Mouse (Mus musculus): ENCODE data around the gene Cyp2d34. TPM values are rescaled to one million over a fixed set of nuclear protein-coding genes. Genes with fewer than 3 reads are reported as not detected.

Gene Cyp2d34
- polyA plus RNA-seq, 1 experiment from 2014 or later = not detected

DNA sequence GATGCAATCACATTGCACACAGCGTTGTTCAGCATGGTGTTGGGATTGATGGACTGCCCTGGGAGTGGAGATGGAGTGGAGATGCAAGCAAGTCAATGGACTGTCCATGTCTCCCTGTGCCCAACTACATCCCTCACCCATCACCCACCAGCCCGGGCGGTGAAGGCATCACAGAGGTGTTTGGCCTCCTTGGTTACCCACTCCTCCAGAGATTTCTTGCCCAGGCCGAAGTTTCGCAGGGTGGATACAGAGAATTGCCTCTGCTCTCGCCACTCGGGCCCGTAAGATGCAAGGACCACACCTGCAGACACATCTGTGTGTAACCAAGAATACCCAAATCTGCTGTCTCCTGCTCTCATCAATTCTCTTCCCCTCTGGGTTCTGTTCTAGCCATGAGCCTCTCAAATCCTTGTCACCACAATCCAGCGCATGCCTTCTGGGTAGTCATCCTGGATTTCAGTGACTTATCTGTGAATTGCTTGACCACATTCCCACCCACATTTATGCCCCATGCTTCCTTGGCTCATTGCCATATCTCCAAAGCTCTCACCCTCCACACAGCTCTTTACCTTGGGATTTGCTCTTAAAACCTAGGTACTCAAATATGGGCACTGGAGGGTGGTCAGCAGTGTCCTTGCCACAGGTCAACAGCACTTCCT lies 2.3 kb downstream of the Cyp2d34 start:
- no peaks in the 10 kb centered on the region for H3K9me3 ChIP-seq
- no peak overlapping the region for H3K9ac ChIP-seq
- H3K27ac ChIP-seq = no peak overlapping the region
- H3K27me3 ChIP-seq = no peaks in the 10 kb centered on the region
- no peak for ATAC-seq (ENCODE audit: insufficient number of reproducible peaks, insufficient read depth, low FRiP score, low TSS enrichment)
- H3K36me3 ChIP-seq = no peaks in the 10 kb centered on the region
- no peak overlapping the region for H3K4me3 ChIP-seq
- H3K4me1 ChIP-seq = no peaks in the 10 kb centered on the region
- H3K4me2 ChIP-seq (replicated peaks) = no peak overlapping the region
- 92% methylated on average over 9 of the region's 9 CpGs for WGBS

DNA sequence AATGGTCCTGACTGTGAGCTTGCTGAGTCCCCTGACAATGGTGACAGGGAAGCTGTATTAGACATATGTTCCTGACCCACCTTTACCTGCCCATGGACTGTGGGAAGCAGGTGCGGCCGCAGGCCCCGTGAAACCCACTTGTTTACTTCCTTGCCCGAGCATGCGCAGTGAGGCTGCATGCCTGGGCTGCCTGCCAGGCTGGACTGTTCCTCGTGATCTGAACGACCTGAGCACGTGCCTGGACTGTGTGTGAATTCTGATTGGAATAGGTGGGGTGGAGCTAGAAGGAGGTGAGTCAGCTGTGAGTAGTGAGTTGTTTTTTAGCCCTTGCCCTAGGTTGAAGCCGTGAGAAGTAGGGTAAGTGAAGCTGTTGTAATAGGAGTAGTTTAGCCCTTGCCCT lies 38.1 kb downstream of the Cyp2d34 start:
- Histone ChIP-seq H3K4me3 (no peak overlapping the region), H3K9me3 (no peaks in the 10 kb centered on the region), H3K36me3 (no peaks in the 10 kb centered on the region), H3K9ac (no peak overlapping the region), H3K4me1 (no peaks in the 10 kb centered on the region), H3K27me3 (no peaks in the 10 kb centered on the region), H3K4me2 (replicated peaks) (no peak overlapping the region), H3K27ac (no peak overlapping the region)
- 85% methylated on average over 9 of the region's 9 CpGs for WGBS
- ATAC-seq (ENCODE audit: insufficient number of reproducible peaks, insufficient read depth, low FRiP score, low TSS enrichment) = no peak

DNA sequence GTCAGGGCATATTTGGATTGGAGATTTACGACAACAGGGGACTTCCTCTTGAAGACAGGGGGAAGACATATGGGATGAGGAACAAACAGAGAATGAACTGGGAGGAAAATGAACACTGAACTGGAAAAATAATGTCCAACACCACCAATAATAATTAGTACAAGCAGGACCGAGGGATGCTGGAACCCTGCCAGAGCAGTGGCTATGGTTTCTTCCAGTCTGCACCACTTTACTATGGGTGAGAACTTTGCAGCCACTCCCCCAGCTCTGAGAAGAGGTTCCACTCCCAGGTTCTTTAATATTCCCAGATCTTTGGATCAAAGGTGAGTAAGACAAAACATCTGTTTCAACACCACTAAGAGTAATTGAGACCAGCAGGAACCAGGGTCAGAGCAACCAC lies 41.7 kb downstream of the Cyp2d34 start:
- 76% methylated on average over 2 of the region's 2 CpGs for WGBS
- no peak overlapping the region for H3K4me3 ChIP-seq

DNA sequence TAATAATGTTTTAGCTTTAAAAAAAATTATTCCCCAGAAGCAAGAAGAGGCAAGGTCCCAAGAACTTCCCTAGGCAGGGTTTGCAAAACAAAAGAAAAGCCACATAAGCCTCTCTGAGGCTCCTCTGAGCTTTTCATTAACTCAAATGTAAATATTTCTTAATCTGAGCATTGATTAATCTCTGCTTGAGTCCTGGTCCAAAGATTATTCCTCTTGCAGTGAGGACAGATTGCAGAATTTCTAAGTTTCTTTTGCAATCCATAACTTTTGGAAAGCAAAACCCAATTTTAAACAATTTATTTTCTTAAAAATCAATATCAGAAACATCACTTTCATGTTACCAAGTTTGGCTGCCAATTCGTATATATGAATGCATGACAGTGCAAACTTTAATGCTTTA lies 47.9 kb downstream of the Cyp2d34 start:
- Histone ChIP-seq H3K4me2 (replicated peaks) (no peak overlapping the region), H3K9me3 (no peaks in the 10 kb centered on the region), H3K27me3 (no peaks in the 10 kb centered on the region), H3K36me3 (no peaks in the 10 kb centered on the region), H3K9ac (no peak overlapping the region), H3K27ac (no peak overlapping the region), H3K4me1 (no peaks in the 10 kb centered on the region), H3K4me3 (no peak overlapping the region)
- WGBS = 77% methylated on average over 1 of the region's 1 CpGs
- ATAC-seq (ENCODE audit: insufficient number of reproducible peaks, insufficient read depth, low FRiP score, low TSS enrichment) = no peak

More for the DNA sequence above, 41.7 kb downstream of the Cyp2d34 start:
- no peaks in the 10 kb centered on the region for H3K4me1 ChIP-seq
- no peaks in the 10 kb centered on the region for H3K9me3 ChIP-seq
- no peak overlapping the region for H3K4me2 ChIP-seq (replicated peaks)
- H3K9ac ChIP-seq = no peak overlapping the region
- ATAC-seq (ENCODE audit: insufficient number of reproducible peaks, insufficient read depth, low FRiP score, low TSS enrichment) = no peak
- H3K27me3 ChIP-seq = no peaks in the 10 kb centered on the region
- no peak overlapping the region for H3K27ac ChIP-seq
- no peaks in the 10 kb centered on the region for H3K36me3 ChIP-seq

Small RNA genes lying within 50 kb of the gene (microRNA-seq; reads per million reads assigned to microRNA genes)
- gene Gm27463 (not detected), gene Gm27742 (not detected)

Other genes starting within 250 kb of the Cyp2d34 start
- gene Cyp2d22, start 240.7 kb downstream of the Cyp2d34 start, polyA plus RNA-seq (2016; fragmentation: Nextera tagmentation; extraction: Ambion mirVana) = 10.6 and 10.9 TPM in 2 replicates
- not detected in 2 replicates for gene Cyp2d11, start 226.9 kb downstream of the Cyp2d34 start, polyA plus RNA-seq (2016; fragmentation: Nextera tagmentation; extraction: Ambion mirVana)
- not detected in 2 replicates for gene Cyp2d10, start 213.8 kb downstream of the Cyp2d34 start, polyA plus RNA-seq (2016; fragmentation: Nextera tagmentation; extraction: Ambion mirVana)
- not detected in 2 replicates for gene Cyp2d9, start 187.5 kb downstream of the Cyp2d34 start, polyA plus RNA-seq (2016; fragmentation: Nextera tagmentation; extraction: Ambion mirVana)
- gene Cyp2d12, start 65.9 kb downstream of the Cyp2d34 start, polyA plus RNA-seq (2016; fragmentation: Nextera tagmentation; extraction: Ambion mirVana) = not detected in 2 replicates
- gene Cyp2d40, start 143.2 kb upstream of the Cyp2d34 start, polyA plus RNA-seq (2016; fragmentation: Nextera tagmentation; extraction: Ambion mirVana) = not detected in 2 replicates
- gene Cyp2d26, start 173.3 kb upstream of the Cyp2d34 start, polyA plus RNA-seq (2016; fragmentation: Nextera tagmentation; extraction: Ambion mirVana) = not detected in 2 replicates

Measured in embryonic facial prominence, embryonic 12.5 days (tissue).